Mouse (Mus musculus) small intestine, adult 2 months (tissue): ENCODE measurements around the gene Ccdc169. TPM values are rescaled to one million over a fixed set of nuclear protein-coding genes. Genes with fewer than 3 reads are reported as not detected.

Source experiments
- H3K27ac ChIP-seq: fragments of 200-500 bp; 2 replicates; pipeline ENCODE4 v1.5.1; 2012; ENCODE audit warnings: low read depth, low read length, control low read depth, inconsistent platforms; ENCODE audit not compliant: insufficient read depth
- H3K27me3 ChIP-seq: fragments of 200-500 bp; 2 replicates; pipeline ENCODE4 v1.6.1; 2012; ENCODE audit warnings: mild to moderate bottlenecking, moderate library complexity, low read length, inconsistent platforms; ENCODE audit not compliant: control insufficient read depth, insufficient read depth
- H3K36me3 ChIP-seq: fragments of 200-500 bp; 2 replicates; pipeline ENCODE4 v1.6.1; 2012; ENCODE audit warnings: mild to moderate bottlenecking, low read length, control low read depth, inconsistent platforms; ENCODE audit not compliant: control insufficient read depth, insufficient read depth
- H3K4me1 ChIP-seq: fragments of 200-500 bp; 2 replicates; pipeline ENCODE4 v1.6.1; 2012; ENCODE audit warnings: low read length, inconsistent platforms, mixed read lengths; ENCODE audit not compliant: control insufficient read depth, insufficient read depth, insufficient read length
- H3K4me3 ChIP-seq: fragments of 200-500 bp; 2 replicates; pipeline ENCODE4 v1.5.1; 2012; ENCODE audit warnings: low read depth, mild to moderate bottlenecking, control low read depth, inconsistent platforms, low read length, moderate library complexity
- CTCF ChIP-seq: fragments of 200-500 bp; IDR thresholded peaks from 2 replicates; pipeline ENCODE4 v1.5.1; 2012; ENCODE audit warnings: low read depth, mild to moderate bottlenecking, control low read depth, inconsistent platforms, low read length, moderate library complexity, mixed read lengths; ENCODE audit not compliant: insufficient replicate concordance, insufficient read length; ENCODE audit errors: extremely low read depth
- POLR2A ChIP-seq: fragments of 200-500 bp; IDR thresholded peaks from 2 replicates; pipeline ENCODE4 v1.6.1; 2012; ENCODE audit warnings: low read depth, mild to moderate bottlenecking, control low read depth, inconsistent platforms, low read length, moderate library complexity
- WGBS: fragments of 180-500 bp; shearing (Covaris S2); methylation state at CpG from one replicate; pipeline ENCODE4 v1.1.7; 2018; 5-methylcytosine and 5-hydroxymethylcytosine counted together
- polyA plus RNA-seq: library from polyadenylated mRNA; depleted of rRNA; stranded (reverse); fragments of >200 nt; gene quantifications from 2 replicates; pipeline ENCODE4 v1.2.3, GENCODE M21; 2012

Gene Ccdc169
- polyA plus RNA-seq, 1 experiment, result not detected

DNA sequence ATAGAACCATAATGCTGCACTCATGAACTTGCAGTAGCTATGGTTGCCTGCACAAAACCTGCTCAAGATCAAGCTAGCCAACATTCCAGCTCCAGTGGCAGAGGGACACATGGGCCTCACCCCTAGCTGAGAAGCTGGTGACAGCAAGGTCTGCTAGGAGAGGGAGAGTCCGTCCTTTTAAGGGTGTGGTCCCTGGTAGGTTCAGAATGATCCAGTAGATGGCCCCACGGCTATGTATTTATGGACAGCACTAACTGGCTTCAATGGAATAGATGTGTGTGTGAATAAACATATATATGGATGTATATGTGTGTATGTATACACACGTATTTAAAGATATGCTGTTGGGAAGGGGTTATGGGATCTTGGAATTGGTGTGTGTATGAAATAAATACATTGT lies 35.3 kb downstream of the Ccdc169 start:
- TF ChIP-seq POLR2A (no peak), CTCF (no peak)
- H3K36me3 ChIP-seq, result no peaks in the 10 kb centered on the region
- 53% methylated on average over 3 of the region's 3 CpGs for WGBS

DNA sequence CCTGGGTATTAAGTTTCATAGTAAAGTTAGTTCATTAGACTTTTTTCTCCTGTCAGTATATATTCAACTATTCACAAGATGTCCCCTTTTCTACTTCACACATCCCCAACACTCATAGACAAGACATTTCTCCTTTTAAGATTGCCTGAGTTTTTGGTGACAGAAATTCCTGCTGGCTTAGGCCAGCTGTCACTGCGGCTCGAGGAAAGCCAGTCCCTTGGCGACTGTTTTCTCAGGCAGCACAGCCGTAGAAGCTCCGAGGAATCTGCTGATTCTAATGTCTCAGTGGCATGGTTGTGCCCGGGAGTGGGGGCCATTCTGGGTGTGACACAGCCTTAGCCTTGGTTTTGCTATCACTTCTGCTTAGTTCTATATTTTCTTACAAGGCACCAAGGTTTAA lies 40.1 kb downstream of the Ccdc169 start:
- H3K27ac ChIP-seq, result no peak overlapping the region
- no peaks in the 10 kb centered on the region for H3K4me1 ChIP-seq
- 58% methylated on average over 6 of the region's 6 CpGs for WGBS
- no peaks in the 10 kb centered on the region for H3K36me3 ChIP-seq
- no peak for TF ChIP-seq CTCF
- no peak for TF ChIP-seq POLR2A
- H3K4me3 ChIP-seq, result no peak overlapping the region
- no peaks in the 10 kb centered on the region for H3K27me3 ChIP-seq

More for the DNA sequence above, 35.3 kb downstream of the Ccdc169 start:
- H3K27me3 ChIP-seq, result no peaks in the 10 kb centered on the region
- H3K4me3 ChIP-seq, result no peak overlapping the region
- H3K27ac ChIP-seq, result no peak overlapping the region
- H3K4me1 ChIP-seq, result no peaks in the 10 kb centered on the region

GRCm38 (mm10) chr3:55181766-55182165 lies 44.6 kb downstream of the Ccdc169 start, which contains the start of gene Sohlh2:
Gene Sohlh2, plus strand, starts transcription at chr3:55182028.
- 93% methylated on average over 22 of the region's 22 CpGs for WGBS
- Histone ChIP-seq H3K36me3 (no peaks in the 10 kb centered on the region), H3K27me3 (no peaks in the 10 kb centered on the region), H3K27ac (no peak within 1 kb of the TSS), H3K4me1 (no peaks in the 10 kb centered on the region), H3K4me3 (no peak within 1 kb of the TSS)
- no peak for TF ChIP-seq CTCF
- no peak for TF ChIP-seq POLR2A

- no peak overlapping the region for H3K27ac ChIP-seq
- no peaks in the 10 kb centered on the region for H3K36me3 ChIP-seq
- WGBS, result 72% methylated on average over 4 of the region's 4 CpGs
- no peak overlapping the region for H3K4me3 ChIP-seq
- TF ChIP-seq POLR2A, result no peak
- no peak for TF ChIP-seq CTCF
- H3K4me1 ChIP-seq, result no peaks in the 10 kb centered on the region
- no peaks in the 10 kb centered on the region for H3K27me3 ChIP-seq
These were observed 54.5 kb downstream of the Ccdc169 start for GRCm38 (mm10) chr3:55191668-55192067.

- Histone ChIP-seq H3K4me3 (no peak overlapping the region), H3K27ac (no peak overlapping the region), H3K27me3 (no peaks in the 10 kb centered on the region), H3K4me1 (no peaks in the 10 kb centered on the region), H3K36me3 (no peaks in the 10 kb centered on the region)
- TF ChIP-seq CTCF (no peak), POLR2A (no peak)
- 41% methylated on average over 2 of the region's 2 CpGs for WGBS
These were observed 56.2 kb downstream of the Ccdc169 start for GRCm38 (mm10) chr3:55193351-55193750.

GRCm38 (mm10) chr3:55194792-55195191 lies 57.7 kb downstream of the Ccdc169 start:
- Histone ChIP-seq H3K27me3 (no peaks in the 10 kb centered on the region), H3K4me3 (no peak overlapping the region), H3K36me3 (no peaks in the 10 kb centered on the region), H3K4me1 (no peaks in the 10 kb centered on the region), H3K27ac (no peak overlapping the region)
- TF ChIP-seq POLR2A (no peak), CTCF (no peak)
- WGBS, result 78% methylated on average over 8 of the region's 8 CpGs

- Histone ChIP-seq H3K27me3 (no peaks in the 10 kb centered on the region), H3K4me1 (no peaks in the 10 kb centered on the region), H3K27ac (no peak overlapping the region), H3K4me3 (no peak overlapping the region), H3K36me3 (no peaks in the 10 kb centered on the region)
- TF ChIP-seq CTCF, result no peak
- no peak for TF ChIP-seq POLR2A
- 73% methylated on average over 5 of the region's 5 CpGs for WGBS
These were observed 58.6 kb downstream of the Ccdc169 start for GRCm38 (mm10) chr3:55195581-55196327.
